Mouse (Mus musculus): Measurements from ENCODE around the gene 9830107B12Rik.

- TF ChIP-seq CTCF (IDR thresholded peaks at IDR 0.05; ENCODE audit: low read depth) (no peak), EP300 (optimal IDR thresholded peaks at IDR 0.05) (no peak)
These were observed 65.4 kb downstream of the 9830107B12Rik start for GRCm38 (mm10) chr17:48080626-48081025.
